Mouse (Mus musculus): Measurements from ENCODE around the gene Htt. TPM values are rescaled to one million over a fixed set of nuclear protein-coding genes. Genes with fewer than 3 reads are reported as not detected.

Gene Htt
- polyA plus RNA-seq, 1 experiment = 31.4 TPM

DNA sequence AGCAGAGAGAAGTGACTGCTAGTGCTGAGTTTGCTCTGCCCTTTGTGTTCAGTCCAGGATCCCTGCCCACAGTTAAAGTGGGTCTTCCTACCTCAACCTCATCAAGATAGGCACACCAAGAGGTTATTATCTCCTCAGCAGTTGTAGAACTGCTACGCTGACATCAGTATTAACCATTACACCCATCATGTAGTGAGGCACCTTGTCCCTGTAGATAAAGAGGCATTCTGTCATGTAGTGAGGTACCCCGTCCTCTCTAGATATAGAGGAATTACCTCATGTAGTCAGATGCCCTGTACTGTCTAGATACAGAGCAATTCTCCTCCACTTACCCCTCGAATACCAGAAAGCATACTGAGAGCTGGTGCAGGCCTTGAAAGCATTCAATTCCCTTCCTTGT, 119.5 kb downstream of the Htt start:
- no peaks in the 10 kb centered on the region for H3K4me1 ChIP-seq (ENCODE audit: control insufficient read depth, insufficient read depth, low read length)
- H3K27ac ChIP-seq (ENCODE audit: insufficient read depth, low read length) = no peak overlapping the region
- TF ChIP-seq CTCF (IDR thresholded peaks at IDR 0.05; ENCODE audit: borderline replicate concordance, insufficient read depth, low read length) (no peak), POLR2A (IDR thresholded peaks at IDR 0.05; ENCODE audit: low read depth, low read length) (no peak)
- H3K4me3 ChIP-seq (ENCODE audit: insufficient read depth, low read length) = no peak overlapping the region

DNA sequence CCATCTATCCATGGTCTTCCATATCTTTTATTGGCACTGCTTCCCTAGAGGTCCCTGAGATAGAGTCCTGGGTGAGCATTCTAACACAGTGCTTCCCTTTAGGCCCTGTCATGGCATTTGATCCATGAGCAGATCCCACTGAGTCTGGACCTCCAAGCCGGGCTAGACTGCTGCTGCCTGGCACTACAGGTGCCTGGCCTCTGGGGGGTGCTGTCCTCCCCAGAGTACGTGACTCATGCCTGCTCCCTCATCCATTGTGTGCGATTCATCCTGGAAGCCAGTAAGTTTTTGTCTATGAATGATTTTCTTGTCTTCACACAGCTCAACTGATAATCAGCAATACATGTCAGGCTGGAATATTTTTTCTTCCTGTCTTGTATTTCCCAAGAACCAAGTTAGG, 123.7 kb downstream of the Htt start:
- no peak for TF ChIP-seq POLR2A (IDR thresholded peaks at IDR 0.05; ENCODE audit: low read depth, low read length)
- TF ChIP-seq CTCF (IDR thresholded peaks at IDR 0.05; ENCODE audit: borderline replicate concordance, insufficient read depth, low read length) = peak; percentile 29; the same call in 1 of the 2 replicates
- Histone ChIP-seq H3K4me1 (ENCODE audit: control insufficient read depth, insufficient read depth, low read length) (no peaks in the 10 kb centered on the region), H3K4me3 (ENCODE audit: insufficient read depth, low read length) (no peak overlapping the region), H3K27ac (ENCODE audit: insufficient read depth, low read length) (no peak overlapping the region)

DNA sequence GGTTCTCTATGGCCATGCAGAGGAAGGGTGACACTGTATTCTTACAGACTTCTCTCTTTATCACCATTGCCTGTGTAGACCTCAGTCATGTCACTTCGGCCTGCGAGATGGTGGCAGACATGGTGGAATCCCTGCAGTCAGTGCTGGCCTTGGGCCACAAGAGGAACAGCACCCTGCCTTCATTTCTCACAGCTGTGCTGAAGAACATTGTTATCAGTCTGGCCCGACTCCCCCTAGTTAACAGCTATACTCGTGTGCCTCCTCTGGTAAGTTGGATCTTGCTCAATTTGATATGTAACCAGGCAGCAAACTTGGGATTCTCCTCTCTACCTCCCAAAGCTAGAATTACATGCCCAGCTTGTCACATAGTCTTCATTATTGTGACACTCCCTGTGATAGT, 127.7 kb downstream of the Htt start:
- H3K4me1 ChIP-seq (ENCODE audit: control insufficient read depth, insufficient read depth, low read length) = no peaks in the 10 kb centered on the region
- TF ChIP-seq POLR2A (IDR thresholded peaks at IDR 0.05; ENCODE audit: low read depth, low read length) (no peak), CTCF (IDR thresholded peaks at IDR 0.05; ENCODE audit: borderline replicate concordance, insufficient read depth, low read length) (no peak)
- H3K4me3 ChIP-seq (ENCODE audit: insufficient read depth, low read length) = no peak overlapping the region
- H3K27ac ChIP-seq (ENCODE audit: insufficient read depth, low read length) = no peak overlapping the region

DNA sequence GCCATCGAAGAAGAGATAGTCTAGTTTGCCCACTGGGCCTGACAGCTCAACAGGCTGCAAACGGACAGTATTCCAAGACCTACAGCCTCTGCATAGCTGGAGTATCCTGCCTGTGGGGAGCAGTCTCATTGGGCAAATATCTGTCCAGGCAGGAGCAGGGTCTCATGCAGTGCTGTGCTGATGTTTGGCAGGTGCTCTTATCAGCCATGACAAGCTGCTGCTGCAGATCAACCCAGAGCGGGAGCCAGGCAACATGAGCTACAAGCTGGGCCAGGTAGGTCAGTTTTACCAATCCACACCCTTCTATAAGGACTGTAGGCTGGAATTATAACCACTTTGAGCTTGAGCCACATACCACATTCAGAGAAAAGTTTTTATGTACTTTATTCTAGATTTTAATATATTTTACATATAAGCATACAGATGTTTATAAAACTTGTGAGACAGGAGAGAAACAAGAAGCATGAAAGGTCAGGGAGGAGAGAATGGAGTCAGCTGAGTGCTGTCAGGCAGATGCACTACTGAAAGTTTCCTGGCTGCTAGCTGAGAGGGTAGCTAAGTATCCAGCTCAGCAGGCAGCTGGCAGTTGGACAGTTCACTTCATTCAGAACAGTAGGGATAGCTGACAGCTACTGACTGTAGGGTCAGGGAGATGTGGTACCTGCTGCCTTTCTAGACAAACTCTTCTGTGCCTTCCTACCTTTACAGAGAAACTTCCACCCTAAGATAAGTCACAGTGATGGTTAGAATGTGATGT, 135.3 kb downstream of the Htt start:
- TF ChIP-seq CTCF (IDR thresholded peaks at IDR 0.05; ENCODE audit: borderline replicate concordance, insufficient read depth, low read length) = no peak
- no peak for TF ChIP-seq POLR2A (IDR thresholded peaks at IDR 0.05; ENCODE audit: low read depth, low read length)
- H3K4me1 ChIP-seq (ENCODE audit: control insufficient read depth, insufficient read depth, low read length) = no peaks in the 10 kb centered on the region

DNA sequence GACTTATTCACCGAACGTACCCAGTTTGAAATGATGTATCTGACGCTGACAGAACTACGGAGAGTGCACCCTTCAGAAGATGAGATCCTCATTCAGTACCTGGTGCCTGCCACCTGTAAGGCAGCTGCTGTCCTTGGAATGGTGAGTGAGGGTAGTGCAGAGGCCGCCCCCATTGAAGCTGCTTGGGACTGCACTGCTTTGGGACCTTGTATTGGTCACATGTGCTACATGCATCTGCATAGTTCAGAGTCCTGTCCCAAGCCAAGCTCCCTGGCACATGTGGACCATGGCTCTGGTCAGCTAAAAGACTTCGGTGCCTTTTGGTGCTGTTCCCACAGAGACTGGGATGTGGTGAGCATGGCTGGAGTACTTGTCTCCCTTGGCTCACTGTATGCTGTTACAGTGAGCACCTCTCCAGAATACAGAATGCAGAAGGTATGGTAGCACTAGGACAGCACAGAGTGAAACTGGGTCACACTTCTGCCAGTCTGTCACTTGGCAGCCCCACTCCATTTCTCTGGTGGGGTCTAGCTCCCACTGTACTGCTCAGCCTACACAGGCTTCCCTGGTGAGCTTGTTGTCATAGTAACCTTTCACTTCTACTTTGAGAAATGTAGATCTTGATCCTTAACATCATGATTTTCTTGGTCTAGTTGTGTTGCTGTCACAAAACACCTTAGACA, 138.4 kb downstream of the Htt start:
- TF ChIP-seq POLR2A (IDR thresholded peaks at IDR 0.05; ENCODE audit: low read depth, low read length) = no peak
- TF ChIP-seq CTCF (IDR thresholded peaks at IDR 0.05; ENCODE audit: borderline replicate concordance, insufficient read depth, low read length) = no peak

More for the DNA sequence above, 135.3 kb downstream of the Htt start:
- Histone ChIP-seq H3K4me3 (ENCODE audit: insufficient read depth, low read length) (no peak overlapping the region), H3K27ac (ENCODE audit: insufficient read depth, low read length) (no peak overlapping the region)

DNA sequence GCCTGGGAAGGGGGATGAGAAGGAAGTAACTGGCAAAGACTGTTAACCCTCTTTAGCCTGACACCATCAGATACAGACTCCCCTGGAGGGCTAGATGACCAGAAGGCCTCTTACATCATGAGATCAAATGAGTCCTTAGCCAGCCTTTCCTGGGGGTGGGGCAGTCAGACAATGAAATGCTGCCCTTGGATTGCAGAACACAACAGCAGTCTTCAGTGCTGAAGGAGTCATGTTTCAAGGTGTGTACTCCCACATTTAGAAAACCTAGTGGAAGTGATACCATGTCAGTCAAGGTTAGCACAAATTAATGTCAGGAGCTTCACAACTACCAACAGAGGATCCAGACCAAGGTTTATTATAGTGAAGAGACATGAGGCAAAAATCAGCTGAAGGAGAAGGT, 140.8 kb downstream of the Htt start:
- no peak for TF ChIP-seq POLR2A (IDR thresholded peaks at IDR 0.05; ENCODE audit: low read depth, low read length)
- H3K4me1 ChIP-seq (ENCODE audit: control insufficient read depth, insufficient read depth, low read length) = no peaks in the 10 kb centered on the region
- no peak overlapping the region for H3K27ac ChIP-seq (ENCODE audit: insufficient read depth, low read length)
- no peak overlapping the region for H3K4me3 ChIP-seq (ENCODE audit: insufficient read depth, low read length)

More for the DNA sequence above, 138.4 kb downstream of the Htt start:
- no peaks in the 10 kb centered on the region for H3K4me1 ChIP-seq (ENCODE audit: control insufficient read depth, insufficient read depth, low read length)
- H3K27ac ChIP-seq (ENCODE audit: insufficient read depth, low read length) = no peak overlapping the region
- no peak overlapping the region for H3K4me3 ChIP-seq (ENCODE audit: insufficient read depth, low read length)

DNA sequence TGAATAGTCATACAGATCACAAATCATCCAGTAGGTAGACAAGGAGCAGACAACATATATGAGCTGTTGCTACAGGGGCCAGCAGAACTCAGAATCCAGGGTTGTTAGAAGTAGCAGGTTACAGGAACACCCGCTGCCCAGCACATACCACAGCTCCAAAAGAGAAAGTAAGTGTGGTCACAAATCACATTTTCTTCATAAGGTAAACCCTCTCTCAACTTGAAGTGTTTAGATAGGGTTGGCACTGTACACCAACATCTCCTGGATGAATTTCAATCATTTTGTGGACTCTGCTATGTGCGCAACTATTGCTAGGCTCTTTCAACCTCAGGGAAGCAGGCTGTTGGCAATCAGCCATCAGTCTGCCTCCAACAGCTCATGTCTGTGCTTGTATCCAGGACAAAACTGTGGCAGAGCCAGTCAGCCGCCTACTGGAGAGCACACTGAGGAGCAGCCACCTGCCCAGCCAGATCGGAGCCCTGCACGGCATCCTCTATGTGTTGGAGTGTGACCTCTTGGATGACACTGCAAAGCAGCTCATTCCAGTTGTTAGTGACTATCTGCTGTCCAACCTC, 141.4 kb downstream of the Htt start:
- no peak for TF ChIP-seq POLR2A (IDR thresholded peaks at IDR 0.05; ENCODE audit: low read depth, low read length)
- TF ChIP-seq CTCF (IDR thresholded peaks at IDR 0.05; ENCODE audit: borderline replicate concordance, insufficient read depth, low read length) = no peak
- no peak overlapping the region for H3K27ac ChIP-seq (ENCODE audit: insufficient read depth, low read length)
- no peaks in the 10 kb centered on the region for H3K4me1 ChIP-seq (ENCODE audit: control insufficient read depth, insufficient read depth, low read length)
- no peak overlapping the region for H3K4me3 ChIP-seq (ENCODE audit: insufficient read depth, low read length)

DNA sequence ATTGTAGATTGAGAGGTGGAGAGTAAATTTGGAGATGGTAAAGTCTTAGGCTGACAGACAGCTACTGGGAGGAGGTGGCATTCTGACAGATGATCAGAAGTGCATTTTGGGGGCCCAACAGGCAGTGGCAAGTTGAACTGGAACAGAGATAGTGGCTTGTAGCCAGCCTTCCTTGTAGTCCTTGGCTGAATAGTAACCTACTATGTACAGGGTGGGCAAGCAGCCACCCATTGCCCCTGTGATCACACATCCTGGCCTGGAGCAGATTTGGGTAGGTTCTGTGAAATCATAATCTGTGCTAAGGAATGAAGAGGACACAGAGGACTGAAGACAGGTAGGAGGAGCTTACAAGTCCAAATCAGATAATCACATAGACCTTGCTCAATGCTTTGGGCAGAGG, 142.9 kb downstream of the Htt start:
- Histone ChIP-seq H3K27ac (ENCODE audit: insufficient read depth, low read length) (no peak overlapping the region), H3K4me3 (ENCODE audit: insufficient read depth, low read length) (no peak overlapping the region), H3K4me1 (ENCODE audit: control insufficient read depth, insufficient read depth, low read length) (no peaks in the 10 kb centered on the region)
- no peak for TF ChIP-seq CTCF (IDR thresholded peaks at IDR 0.05; ENCODE audit: borderline replicate concordance, insufficient read depth, low read length)
- TF ChIP-seq POLR2A (IDR thresholded peaks at IDR 0.05; ENCODE audit: low read depth, low read length) = no peak

DNA sequence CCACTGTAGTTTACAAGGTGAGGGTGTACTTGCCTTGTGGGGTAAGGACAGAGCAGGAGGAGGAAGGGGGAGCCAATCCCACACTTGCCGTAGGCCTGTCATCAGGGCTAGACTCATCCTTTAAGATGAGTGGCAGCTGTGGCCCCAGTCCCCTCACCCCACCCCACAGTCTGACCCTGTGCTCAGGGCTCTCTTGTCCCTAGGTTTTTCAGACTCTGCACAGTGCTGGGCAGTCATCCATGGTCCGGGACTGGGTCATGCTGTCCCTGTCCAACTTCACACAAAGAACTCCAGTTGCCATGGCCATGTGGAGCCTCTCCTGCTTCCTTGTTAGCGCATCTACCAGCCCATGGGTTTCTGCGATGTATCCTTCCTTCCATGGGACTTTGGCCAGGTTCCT, 145.7 kb downstream of the Htt start:
- TF ChIP-seq CTCF (IDR thresholded peaks at IDR 0.05; ENCODE audit: borderline replicate concordance, insufficient read depth, low read length) (no peak), POLR2A (IDR thresholded peaks at IDR 0.05; ENCODE audit: low read depth, low read length) (no peak)
- Histone ChIP-seq H3K4me3 (ENCODE audit: insufficient read depth, low read length) (no peak overlapping the region), H3K4me1 (ENCODE audit: control insufficient read depth, insufficient read depth, low read length) (no peaks in the 10 kb centered on the region), H3K27ac (ENCODE audit: insufficient read depth, low read length) (no peak overlapping the region)

All from embryonic fibroblast, embryonic 13.5 days (primary cell).